Mouse (Mus musculus): ENCODE measurements around the gene Fam102b.

- TF ChIP-seq CTCF (IDR thresholded peaks at IDR 0.05; ENCODE audit: low read depth) = no peak
- TF ChIP-seq EP300 (IDR thresholded peaks at IDR 0.05; ENCODE audit: low read depth) = no peak
These were observed 376 bp downstream of the Fam102b start for GRCm38 (mm10) chr3:109026991-109027470.

Measured in liver, embryonic 14.5 days (tissue).